Mouse (Mus musculus) forelimb bud, embryonic 11.5 days (tissue): ENCODE results near the gene Chaf1b.

Experiments
- DNase-seq: peaks from one replicate; pipeline ENCODE4 v3.0.0-alpha.2; 2012; ENCODE audit warnings: low read depth, low spot score

Gene Chaf1b

DNA sequence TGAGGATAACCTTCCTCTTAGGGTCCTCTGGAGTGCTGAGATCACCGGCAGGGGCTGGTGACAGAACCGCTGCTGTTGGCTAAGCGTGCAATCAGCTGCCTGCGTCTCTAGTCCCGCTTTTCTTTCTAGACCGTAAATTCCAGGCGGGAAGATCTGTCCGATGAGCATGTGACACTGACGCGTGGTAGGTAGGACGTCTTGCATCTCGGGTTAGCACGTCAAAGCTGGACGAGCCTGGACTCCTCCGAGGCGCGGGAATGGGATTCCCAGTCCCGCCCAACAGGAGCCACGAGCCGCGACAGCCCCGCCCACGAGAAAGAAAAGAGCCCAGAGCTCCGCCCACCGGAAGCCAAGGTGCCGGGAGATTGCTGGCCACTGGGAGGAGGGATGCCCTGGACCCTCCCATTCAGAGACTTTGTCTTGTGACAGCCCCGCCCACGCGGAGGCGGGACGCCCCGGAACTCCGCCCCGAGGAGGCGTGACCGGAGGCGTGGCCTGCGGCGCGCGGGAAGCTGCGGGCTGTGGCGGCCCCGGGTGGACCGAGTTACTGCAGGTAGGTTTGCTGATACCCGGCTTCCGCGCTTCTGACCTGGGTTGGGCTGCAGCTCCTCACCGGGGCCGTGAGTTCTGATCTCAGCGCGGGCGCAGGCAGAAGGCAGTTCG is at the start of gene Chaf1b:
Chaf1b (plus strand) TSS at position 479 of the 663 bp plus-strand sequence.
- peak; percentile 97 for DNase-seq

DNA sequence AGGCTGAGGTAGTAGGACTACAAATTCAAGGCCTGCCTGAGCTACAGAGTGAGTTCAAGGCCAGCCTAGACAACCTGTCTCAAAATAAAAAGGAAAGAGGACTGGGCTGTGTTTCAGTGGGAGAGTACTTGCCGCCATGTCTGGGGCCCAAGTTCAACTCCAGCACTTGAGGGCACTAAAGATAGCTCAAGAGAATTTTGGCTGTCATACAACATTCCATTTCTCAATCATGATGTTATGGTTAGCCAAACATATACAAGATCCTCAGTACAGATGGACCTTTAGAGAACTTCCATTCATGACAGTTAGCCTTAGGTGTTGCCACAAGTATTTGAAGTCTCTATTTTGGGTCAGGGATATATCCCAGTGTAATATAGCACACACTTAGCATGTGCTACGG is 49.6 kb upstream of the Chaf1b start:
- no peak for DNase-seq

DNA sequence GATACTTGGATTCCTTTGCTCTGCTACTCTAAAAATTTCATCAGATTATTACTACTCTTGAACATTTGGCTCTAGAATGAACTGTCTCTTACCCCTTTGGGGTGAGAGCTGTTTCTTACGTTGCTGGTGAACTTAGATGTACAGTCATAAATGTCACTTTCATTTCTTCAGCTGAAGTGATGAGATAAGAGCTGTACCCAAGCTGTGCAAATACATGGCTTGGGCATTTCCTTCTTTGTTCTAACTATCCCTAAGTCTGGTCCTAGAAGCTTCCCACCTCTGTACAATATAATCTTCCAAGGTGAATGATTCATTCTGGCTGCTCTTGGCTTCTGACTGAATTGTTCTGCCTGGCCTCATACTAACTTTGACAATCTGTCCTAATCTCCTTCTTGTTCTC is 44.7 kb upstream of the Chaf1b start:
- DNase-seq, result no peak

- no peak for DNase-seq
Observed at GRCm38 (mm10) chr16:93850527-93850926, 33.2 kb upstream of the Chaf1b start.

GRCm38 (mm10) chr16:93859967-93860366 is 23.7 kb upstream of the Chaf1b start:
- DNase-seq, result no peak

- no peak for DNase-seq
Observed at GRCm38 (mm10) chr16:93860686-93861085, 23.0 kb upstream of the Chaf1b start.

DNA sequence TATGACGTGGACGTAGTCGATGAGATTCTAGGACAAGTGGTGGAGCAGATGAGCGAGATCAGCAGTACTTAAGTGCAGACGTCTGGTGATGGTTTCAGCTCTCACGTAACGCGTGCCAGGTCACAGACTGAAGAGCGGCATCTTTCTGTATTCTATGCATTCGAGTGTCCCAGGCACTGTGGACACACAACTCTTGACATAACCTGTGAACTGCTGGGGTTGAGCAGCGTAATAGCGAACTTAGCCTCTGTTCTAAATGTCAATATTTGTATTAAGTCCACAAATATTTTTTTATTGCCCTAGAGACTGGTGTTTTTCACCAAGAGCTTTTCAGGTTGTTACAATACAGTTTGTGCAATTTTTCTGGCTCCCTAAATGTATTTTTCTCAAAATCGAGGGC is 8.9 kb upstream of the Chaf1b start:
- no peak for DNase-seq

GRCm38 (mm10) chr16:93877612-93878380 is 5.9 kb upstream of the Chaf1b start:
- no peak for DNase-seq

GRCm38 (mm10) chr16:93884086-93884721 is 503 bp downstream of the Chaf1b start:
- peak; percentile 59 for DNase-seq

DNA sequence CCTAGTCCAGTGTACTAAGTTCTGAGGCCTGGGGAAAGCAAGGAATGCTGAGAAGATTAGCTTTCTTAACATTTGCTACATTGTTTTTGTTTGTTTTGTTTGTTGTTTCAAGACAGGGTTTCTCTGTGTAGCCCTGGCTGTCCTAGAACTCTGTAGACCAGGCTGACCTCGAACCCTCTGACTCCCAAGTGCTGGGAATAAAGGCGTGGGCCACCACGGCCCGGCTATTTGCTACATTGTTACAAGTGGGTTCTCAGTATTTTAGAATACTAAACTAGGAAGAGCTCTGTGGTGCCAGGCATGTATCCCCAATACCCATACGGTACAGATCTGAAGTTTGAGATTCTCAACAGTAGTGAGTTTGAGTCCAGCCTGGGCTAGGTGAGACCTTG is 1.0 kb downstream of the Chaf1b start:
- DNase-seq, result no peak

DNA sequence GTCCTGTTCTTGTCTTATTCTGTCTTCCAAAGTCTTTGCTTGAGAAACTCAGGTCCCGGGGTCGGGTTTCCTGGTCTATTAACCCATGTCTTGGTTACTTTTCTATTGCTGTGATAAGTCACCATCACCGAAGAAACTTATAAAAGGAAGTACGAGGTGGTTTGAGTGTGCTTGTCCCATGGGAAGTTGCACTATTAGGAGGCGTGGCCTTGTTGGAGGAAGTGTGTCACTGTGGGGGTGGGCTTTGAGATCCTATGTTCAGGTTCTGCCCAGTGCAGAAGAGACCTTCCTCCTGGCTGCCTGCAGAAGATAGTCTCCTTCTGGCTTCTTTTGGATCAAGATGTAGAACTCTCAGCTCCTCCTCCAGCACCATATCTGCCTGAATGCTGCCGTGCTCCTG is 4.8 kb downstream of the Chaf1b start:
- no peak for DNase-seq

DNA sequence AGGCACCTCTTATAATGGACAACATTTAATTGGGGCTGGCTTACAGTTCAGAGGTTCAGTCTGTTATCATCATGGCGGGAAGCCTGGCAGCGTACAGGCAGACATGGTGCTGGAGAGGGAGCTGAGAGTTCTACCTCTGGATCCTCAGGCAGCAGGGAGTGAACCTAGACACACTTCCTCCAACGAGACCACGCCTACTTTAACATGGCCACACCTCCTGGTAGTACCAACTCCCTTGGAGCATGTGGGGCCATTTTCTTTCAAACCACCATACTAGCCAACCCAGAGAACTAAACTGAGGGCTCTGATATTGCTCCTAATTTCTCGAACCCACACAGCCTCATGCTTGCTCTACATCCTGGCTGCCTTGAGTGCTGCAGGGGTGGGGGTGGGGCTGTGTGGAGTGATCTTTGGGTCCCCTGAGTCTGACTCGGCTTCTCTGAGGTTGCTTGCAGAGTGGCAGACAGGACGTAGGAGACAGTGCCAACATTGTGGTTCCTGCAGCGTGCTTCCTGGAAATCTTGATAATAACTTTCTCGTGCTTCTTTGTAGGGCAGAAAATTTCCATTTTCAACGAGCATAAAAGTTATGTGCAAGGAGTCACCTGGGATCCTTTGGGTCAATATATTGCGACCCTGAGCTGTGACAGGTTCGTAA is 7.4 kb downstream of the Chaf1b start:
- DNase-seq, result no peak

DNA sequence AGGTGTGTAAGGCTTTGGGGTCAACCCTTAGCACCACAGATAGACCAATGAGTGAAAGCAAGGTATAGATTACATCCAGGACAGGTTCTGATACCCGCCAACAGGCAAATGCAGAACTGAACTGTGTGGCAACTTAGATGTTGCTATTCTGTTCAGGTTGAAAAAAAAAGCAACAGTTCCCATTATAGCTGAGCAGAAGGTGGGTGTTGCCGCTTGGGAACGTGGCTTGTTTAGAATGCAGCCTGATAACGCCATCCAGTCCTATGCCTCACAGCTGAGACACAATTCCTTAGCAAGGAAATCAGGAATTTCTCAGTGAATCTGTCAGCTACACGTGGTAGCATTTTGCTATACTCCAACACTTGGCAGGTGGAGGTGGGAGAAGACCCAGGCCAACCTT is 9.6 kb downstream of the Chaf1b start:
- no peak for DNase-seq

DNA sequence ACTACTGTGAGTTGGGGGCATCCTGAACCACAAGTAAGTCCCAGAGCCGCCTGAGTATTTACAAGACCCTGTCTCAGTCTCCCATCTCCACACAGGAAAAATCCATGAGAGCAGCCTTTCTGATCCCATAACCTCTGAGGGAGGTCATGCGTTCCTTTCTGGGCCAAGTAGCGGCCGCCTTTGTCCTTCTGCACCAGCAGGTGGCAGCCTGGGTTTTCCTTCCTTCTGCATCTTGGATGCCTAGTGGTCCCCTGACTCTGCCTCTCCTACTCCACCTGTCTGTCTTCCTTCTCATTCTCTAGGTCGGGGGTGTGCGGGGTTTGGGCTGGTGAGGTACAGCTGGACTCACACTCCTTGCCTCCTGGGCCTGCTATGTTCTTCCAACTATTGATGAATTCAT is 19.3 kb downstream of the Chaf1b start:
- DNase-seq, result no peak

- DNase-seq, result peak; percentile 62
Observed at GRCm38 (mm10) chr16:93906156-93907014, 22.7 kb downstream of the Chaf1b start.

DNA sequence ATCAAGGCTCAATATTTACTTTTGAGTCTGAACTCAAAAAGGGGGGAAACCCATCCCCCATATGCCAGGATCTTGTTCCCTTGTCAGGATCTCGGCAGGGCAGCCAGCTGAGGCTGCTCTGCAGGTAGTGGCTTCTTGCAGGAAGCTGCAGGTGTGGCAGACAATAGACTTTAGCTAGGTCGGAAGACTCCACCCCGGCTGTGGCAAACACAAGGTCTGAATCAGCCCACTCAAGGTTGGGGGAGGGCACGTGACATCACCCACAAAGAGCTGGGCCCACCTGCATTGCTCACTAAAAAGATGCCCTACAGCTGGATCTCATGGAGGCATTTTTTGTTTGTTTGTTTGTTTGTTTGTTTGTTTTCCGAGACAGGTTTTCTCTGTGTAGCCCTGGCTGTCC is 24.1 kb downstream of the Chaf1b start:
- DNase-seq, result no peak

DNA sequence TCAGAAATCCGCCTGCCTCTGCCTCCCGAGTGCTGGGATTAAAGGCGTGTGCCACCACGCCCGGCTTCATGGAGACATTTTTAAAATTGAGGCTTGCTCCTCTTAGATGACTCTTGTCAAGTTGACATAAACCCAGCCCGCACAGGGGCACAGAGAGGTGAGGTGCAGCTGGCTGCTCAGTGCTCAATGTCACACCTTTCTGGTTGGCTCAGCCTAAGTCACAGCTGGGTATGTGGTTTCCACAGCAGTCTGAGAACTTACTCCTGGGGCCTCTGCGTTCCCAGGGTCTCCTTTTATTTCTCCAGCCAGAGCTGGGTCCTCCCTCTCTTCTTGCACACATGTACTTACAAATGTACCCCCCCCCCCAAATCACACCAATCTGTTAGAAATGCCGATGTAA is 24.5 kb downstream of the Chaf1b start:
- no peak for DNase-seq

DNA sequence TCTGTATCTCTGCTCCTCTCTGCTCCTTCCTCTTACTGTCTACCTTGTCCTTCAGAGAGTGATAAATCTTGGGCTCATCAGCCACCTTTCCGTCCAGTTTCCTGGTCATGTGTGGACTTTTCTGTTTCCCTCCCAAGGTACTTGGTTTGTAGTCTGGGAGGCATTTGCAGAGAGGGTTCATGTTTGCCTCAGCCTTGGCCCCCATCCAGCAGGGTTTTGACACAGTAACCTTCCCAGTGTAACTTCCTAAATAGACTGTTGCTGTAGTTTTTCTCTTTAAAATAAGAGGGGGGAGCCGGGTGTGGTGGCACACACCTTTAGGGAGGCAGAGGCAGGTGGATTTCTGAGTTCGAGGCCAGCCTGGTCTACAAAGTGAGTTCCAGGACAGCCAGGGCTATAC is 26.2 kb downstream of the Chaf1b start:
- no peak for DNase-seq

DNA sequence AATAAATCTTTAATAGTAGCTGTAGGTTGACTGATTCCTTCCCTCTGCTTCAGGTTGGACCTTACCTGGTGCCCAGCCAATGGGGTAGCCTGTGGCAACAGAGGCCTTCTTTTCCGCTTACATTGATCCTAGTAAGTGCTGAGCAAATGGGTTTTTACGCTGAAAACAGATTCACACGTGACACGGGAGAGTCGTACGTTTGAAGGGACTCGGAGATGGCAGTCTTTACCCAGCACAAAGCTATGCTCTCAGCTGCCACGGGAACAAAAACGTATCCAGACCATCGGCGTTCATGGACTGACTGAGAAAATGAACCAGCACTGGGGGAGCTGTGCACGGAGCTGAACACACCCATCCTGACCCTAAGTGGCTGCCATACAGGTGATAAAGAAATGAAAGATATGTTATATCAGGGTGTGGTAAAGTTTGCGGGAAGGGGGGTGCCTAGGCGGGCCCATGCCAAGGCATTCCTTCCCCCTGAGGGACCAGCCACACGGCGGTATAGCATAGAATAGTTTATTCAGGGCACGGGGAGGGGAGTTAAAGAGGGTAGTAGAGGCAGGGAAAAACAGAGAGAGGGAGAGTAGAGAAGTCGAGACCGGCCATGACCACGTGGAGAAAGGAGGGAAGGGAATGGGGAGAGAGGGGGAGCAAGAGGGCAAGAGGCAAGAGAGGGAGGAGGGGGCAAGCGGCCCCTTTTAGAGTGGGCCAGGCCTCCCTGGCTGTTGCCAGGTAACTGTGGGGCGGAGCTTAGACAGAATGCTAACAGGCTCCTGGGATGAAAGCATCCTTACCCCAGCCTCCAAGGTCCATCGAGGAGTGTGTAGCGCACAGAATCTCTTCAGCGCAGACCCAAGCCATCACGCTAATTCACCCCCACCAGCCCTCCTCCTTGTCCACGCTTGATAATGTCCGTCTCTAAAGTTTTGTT is 27.3 kb downstream of the Chaf1b start:
- DNase-seq, result no peak

DNA sequence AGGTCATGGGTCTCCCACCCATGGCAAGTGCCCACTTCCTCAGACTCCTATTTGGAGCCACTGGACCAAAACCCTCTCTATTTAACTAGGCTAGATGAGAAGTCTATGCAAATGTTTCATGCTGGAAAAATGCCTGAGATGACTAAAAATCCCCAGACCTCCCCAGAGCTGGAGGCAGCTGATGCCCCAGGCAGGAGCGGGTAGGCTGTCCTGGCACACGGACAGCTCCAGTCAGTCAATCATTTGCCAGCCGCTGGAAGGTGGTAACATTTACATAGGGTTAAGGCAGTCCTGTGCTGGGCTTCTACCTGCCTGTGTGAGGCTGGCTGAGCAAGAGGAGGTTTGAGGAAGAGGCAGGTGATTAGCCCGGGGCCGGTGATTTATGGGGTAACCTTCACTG is 28.5 kb downstream of the Chaf1b start:
- no peak for DNase-seq
